Mouse (Mus musculus) liver, embryonic 14.5 days (tissue): ENCODE results near the gene Dazap1.

Experiments
- CTCF ChIP-seq: IDR thresholded peaks from 2 replicates; pipeline ENCODE4 v1.5.1; 2016; ENCODE audit warnings: antibody characterized with exemption, low read depth, control low read depth
- EP300 ChIP-seq: IDR thresholded peaks from 2 replicates; pipeline ENCODE4 v1.6.1; 2016; ENCODE audit warnings: antibody characterized with exemption, low read depth

GRCm38 (mm10) chr10:80250059-80250458 lies 11.2 kb upstream of the Dazap1 start:
- TF ChIP-seq CTCF: no peak
- TF ChIP-seq EP300: no peak
